Mouse (Mus musculus) cerebellum, adult 2 months (tissue): ENCODE measurements at regions not wholly inside any gene's neighbourhood (a gene's known extent, or its start where the extent isn't known, plus 50 kb on each side); places are given as distances from the start of the nearest gene placed in this dataset.

ENCODE experiments used
- CTCF ChIP-seq: fragments of 200-500 bp; IDR thresholded peaks from 2 replicates; pipeline ENCODE4 v1.5.1; 2011; ENCODE audit warnings: low read depth, mild to moderate bottlenecking, control low read depth, low read length, moderate library complexity, borderline replicate concordance; ENCODE audit not compliant: insufficient read depth
- POLR2A ChIP-seq: fragments of 200-500 bp; IDR thresholded peaks from 2 replicates; pipeline ENCODE4 v1.6.1; 2011; ENCODE audit warnings: low read length, control low read depth, borderline replicate concordance; ENCODE audit not compliant: insufficient read depth

DNA sequence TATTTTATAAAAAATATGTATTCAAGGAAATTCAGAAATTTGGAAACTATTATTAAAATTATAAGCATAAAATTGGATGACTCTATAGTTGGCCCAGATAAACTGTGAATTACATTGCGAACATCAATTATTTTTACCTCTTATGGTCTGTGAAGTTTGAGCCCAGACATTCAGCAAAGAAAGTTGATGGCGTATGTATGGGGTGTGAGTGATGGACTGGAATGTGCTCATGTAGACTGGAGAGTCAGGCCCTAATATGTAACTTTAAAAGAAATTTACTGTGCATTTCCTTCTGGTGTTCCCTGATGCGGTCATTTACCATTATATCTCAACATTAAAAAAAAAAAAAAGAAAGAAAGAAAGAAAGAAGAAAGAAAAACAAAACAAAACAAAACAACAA, 592.1 kb downstream of the Bckdhb start:
- TF ChIP-seq CTCF (no peak), POLR2A (no peak)
